Mouse (Mus musculus) limb, embryonic 13.5 days (tissue): Measurements from ENCODE around the gene Metrn. TPM values are rescaled to one million over a fixed set of nuclear protein-coding genes. Genes with fewer than 3 reads are reported as not detected.

Experiments
- ATAC-seq: fragments of 200-750 bp; cut with Nextera tagmentation; 2 replicates; pipeline ENCODE4 v1.8.0; 2017; ENCODE audit warnings: low read depth, moderate number of reproducible peaks, moderate TSS enrichment; ENCODE audit not compliant: low FRiP score
- H3K27ac ChIP-seq: fragments of 300-500 bp; sonication (generic); 2 replicates; pipeline ENCODE4 v1.5.1; 2015; ENCODE audit warnings: inconsistent platforms, mild to moderate bottlenecking, moderate library complexity
- H3K27me3 ChIP-seq: fragments of 300-500 bp; sonication (generic); 2 replicates; pipeline ENCODE4 v1.6.1; 2015; ENCODE audit warnings: mild to moderate bottlenecking, inconsistent platforms
- H3K36me3 ChIP-seq: fragments of 300-500 bp; sonication (generic); 2 replicates; pipeline ENCODE4 v1.6.1; 2015; ENCODE audit warnings: inconsistent platforms, mild to moderate bottlenecking, moderate library complexity
- H3K4me1 ChIP-seq: fragments of 300-500 bp; sonication (generic); 2 replicates; pipeline ENCODE4 v1.6.1; 2015; ENCODE audit warnings: inconsistent platforms
- H3K4me2 ChIP-seq: fragments of 300-500 bp; sonication (generic); replicated peaks from 2 replicates; pipeline ENCODE4 v1.6.1; 2015; ENCODE audit warnings: inconsistent platforms, mild to moderate bottlenecking, moderate library complexity
- H3K4me3 ChIP-seq: fragments of 300-500 bp; sonication (generic); 2 replicates; pipeline ENCODE4 v1.5.1; 2015; ENCODE audit warnings: moderate library complexity, mild to moderate bottlenecking, inconsistent platforms
- H3K9ac ChIP-seq: fragments of 300-500 bp; sonication (generic); 2 replicates; pipeline ENCODE4 v1.6.1; 2015; ENCODE audit warnings: mild to moderate bottlenecking, inconsistent platforms
- H3K9me3 ChIP-seq: fragments of 300-500 bp; sonication (generic); 2 replicates; pipeline ENCODE4 v1.6.1; 2016; ENCODE audit warnings: inconsistent platforms
- WGBS: fragments of 180-500 bp; shearing (Covaris S2); methylation state at CpG from one replicate; pipeline ENCODE4 v1.1.7; 2015; 5-methylcytosine and 5-hydroxymethylcytosine counted together
- polyA plus RNA-seq: library from polyadenylated mRNA; unstranded; fragments of >200 nt; fragmentation: Nextera tagmentation; extraction: Ambion mirVana; gene quantifications from 2 replicates; pipeline ENCODE4 v1.2.1, GENCODE M21; 2015

Gene Metrn
- polyA plus RNA-seq, 1 experiment from 2014 or later, result 52.5 TPM

- ATAC-seq, result no peak
- no peaks in the 10 kb centered on the region for H3K27me3 ChIP-seq
- H3K36me3 ChIP-seq, result peaks cover 46% of the 10 kb centered on the region
- H3K4me2 ChIP-seq, result peak overlapping the region; percentile 84
- H3K27ac ChIP-seq, result peak overlapping the region; percentile 88
- WGBS, result 37% methylated on average over 8 of the region's 8 CpGs
- peak overlapping the region; percentile 88 for H3K4me3 ChIP-seq
- H3K9me3 ChIP-seq, result no peaks in the 10 kb centered on the region
- H3K9ac ChIP-seq, result peak overlapping the region; percentile 81
- peaks cover 67% of the 10 kb centered on the region for H3K4me1 ChIP-seq
These were observed 32.7 kb upstream of the Metrn start for GRCm38 (mm10) chr17:25829558-25830017.

- Histone ChIP-seq H3K4me2 (peak within 1 kb of the TSS; percentile 84), H3K9ac (peak within 1 kb of the TSS; percentile 81), H3K4me1 (peaks cover 67% of the 10 kb centered on the region), H3K36me3 (peaks cover 45% of the 10 kb centered on the region), H3K27me3 (no peaks in the 10 kb centered on the region), H3K4me3 (peak within 1 kb of the TSS; percentile 88), H3K27ac (peak within 1 kb of the TSS; percentile 88), H3K9me3 (no peaks in the 10 kb centered on the region)
- peak; percentile 41 for ATAC-seq
- WGBS, result under 1% methylated on average over 32 of the region's 32 CpGs
These were observed 32.0 kb upstream of the Metrn start, which contains the start of gene Jmjd8 for GRCm38 (mm10) chr17:25828712-25829557. TSS of gene Jmjd8 (plus strand) at chr17:25828867.

- 82% methylated on average over 8 of the region's 8 CpGs for WGBS
- H3K36me3 ChIP-seq, result peaks cover 45% of the 10 kb centered on the region
- H3K27me3 ChIP-seq, result no peaks in the 10 kb centered on the region
- no peak for ATAC-seq
- H3K9ac ChIP-seq, result peak overlapping the region; percentile 81
- peak overlapping the region; percentile 84 for H3K4me2 ChIP-seq
- H3K27ac ChIP-seq, result peak overlapping the region; percentile 88; the same call in 1 of the 2 replicates
- H3K4me3 ChIP-seq, result peak overlapping the region; percentile 88
- peaks cover 64% of the 10 kb centered on the region for H3K4me1 ChIP-seq
- no peaks in the 10 kb centered on the region for H3K9me3 ChIP-seq
These were observed 31.3 kb upstream of the Metrn start for GRCm38 (mm10) chr17:25828223-25828594.

GRCm38 (mm10) chr17:25827546-25828222 lies 30.7 kb upstream of the Metrn start:
- H3K27ac ChIP-seq, result no peak overlapping the region

GRCm38 (mm10) chr17:25827011-25827410 lies 30.1 kb upstream of the Metrn start:
- peaks cover 7% of the 10 kb centered on the region for H3K27me3 ChIP-seq
- no peaks in the 10 kb centered on the region for H3K9me3 ChIP-seq
- no peak overlapping the region for H3K4me3 ChIP-seq
- WGBS, result 96% methylated on average over 13 of the region's 13 CpGs
- H3K4me1 ChIP-seq, result peaks cover 65% of the 10 kb centered on the region
- no peak for ATAC-seq
- H3K27ac ChIP-seq, result no peak overlapping the region
- H3K4me2 ChIP-seq, result 0 out of 2 replicates have a peak overlapping the region, but pooled peaks have one; percentile 1
- peaks cover 45% of the 10 kb centered on the region for H3K36me3 ChIP-seq
- no peak overlapping the region; the same call in 1 of the 2 replicates for H3K9ac ChIP-seq

More at GRCm38 (mm10) chr17:25827546-25828222, 30.7 kb upstream of the Metrn start:
- peak overlapping the region; percentile 31 for H3K9ac ChIP-seq
- 0 out of 2 replicates have a peak, but pooled peaks cover under 1% of the 10 kb centered on the region for H3K27me3 ChIP-seq
- peaks cover 67% of the 10 kb centered on the region for H3K4me1 ChIP-seq
- H3K36me3 ChIP-seq, result peaks cover 45% of the 10 kb centered on the region
- H3K4me2 ChIP-seq, result peak overlapping the region; percentile 84; the same call in 1 of the 2 replicates
- 89% methylated on average over 22 of the region's 22 CpGs for WGBS
- H3K9me3 ChIP-seq, result no peaks in the 10 kb centered on the region
- ATAC-seq, result no peak
- 0 out of 2 replicates have a peak overlapping the region, but pooled peaks have one; percentile 88 for H3K4me3 ChIP-seq

GRCm38 (mm10) chr17:25825984-25826570 lies 29.1 kb upstream of the Metrn start:
- Histone ChIP-seq H3K4me3 (no peak overlapping the region), H3K9ac (no peak overlapping the region), H3K9me3 (no peaks in the 10 kb centered on the region), H3K4me2 (no peak overlapping the region), H3K27me3 (peaks cover 15% of the 10 kb centered on the region), H3K4me1 (peaks cover 56% of the 10 kb centered on the region), H3K27ac (no peak overlapping the region), H3K36me3 (peaks cover 37% of the 10 kb centered on the region)
- 96% methylated on average over 27 of the region's 27 CpGs for WGBS
- ATAC-seq, result no peak

GRCm38 (mm10) chr17:25825311-25825710 lies 28.4 kb upstream of the Metrn start:
- Histone ChIP-seq H3K9ac (no peak overlapping the region), H3K4me1 (peaks cover 48% of the 10 kb centered on the region), H3K4me2 (peak overlapping the region; percentile 97), H3K27me3 (peaks cover 22% of the 10 kb centered on the region), H3K9me3 (no peaks in the 10 kb centered on the region), H3K36me3 (peaks cover 29% of the 10 kb centered on the region), H3K27ac (no peak overlapping the region), H3K4me3 (no peak overlapping the region)
- WGBS, result 88% methylated on average over 6 of the region's 6 CpGs
- ATAC-seq, result no peak

- H3K4me2 ChIP-seq, result peak overlapping the region; percentile 97
- peaks cover 41% of the 10 kb centered on the region for H3K4me1 ChIP-seq
- no peak for ATAC-seq
- H3K27ac ChIP-seq, result no peak overlapping the region
- H3K27me3 ChIP-seq, result peaks cover 30% of the 10 kb centered on the region
- peak overlapping the region; percentile 67 for H3K4me3 ChIP-seq
- peak overlapping the region; percentile 77 for H3K9ac ChIP-seq
- H3K9me3 ChIP-seq, result no peaks in the 10 kb centered on the region
- 72% methylated on average over 17 of the region's 17 CpGs for WGBS
- H3K36me3 ChIP-seq, result peaks cover 24% of the 10 kb centered on the region
These were observed 27.6 kb upstream of the Metrn start for GRCm38 (mm10) chr17:25824362-25825142.

GRCm38 (mm10) chr17:25823452-25823851 lies 26.5 kb upstream of the Metrn start, which contains the start of gene Wdr24:
TSS of gene Wdr24 (plus strand) at chr17:25823627.
- Histone ChIP-seq H3K4me1 (peaks cover 38% of the 10 kb centered on the region), H3K27ac (peak within 1 kb of the TSS; percentile 40; the same call in 1 of the 2 replicates), H3K27me3 (peaks cover 41% of the 10 kb centered on the region), H3K9me3 (no peaks in the 10 kb centered on the region), H3K4me2 (peak within 1 kb of the TSS; percentile 97), H3K36me3 (peaks cover 24% of the 10 kb centered on the region), H3K4me3 (peak within 1 kb of the TSS; percentile 67), H3K9ac (peak within 1 kb of the TSS; percentile 77)
- WGBS, result under 1% methylated on average over 18 of the region's 18 CpGs
- ATAC-seq, result peak; percentile 78

- H3K27ac ChIP-seq, result no peak overlapping the region
These were observed 22.2 kb upstream of the Metrn start for GRCm38 (mm10) chr17:25818851-25819780.

More at GRCm38 (mm10) chr17:25818851-25819780, 22.2 kb upstream of the Metrn start:
- no peaks in the 10 kb centered on the region for H3K9me3 ChIP-seq
- ATAC-seq, result no peak
- H3K27me3 ChIP-seq, result peaks cover 76% of the 10 kb centered on the region
- H3K9ac ChIP-seq, result no peak overlapping the region; the same call in 1 of the 2 replicates
- H3K4me2 ChIP-seq, result peak overlapping the region; percentile 37
- peaks cover 10% of the 10 kb centered on the region for H3K4me1 ChIP-seq
- no peaks in the 10 kb centered on the region for H3K36me3 ChIP-seq
- H3K4me3 ChIP-seq, result peak overlapping the region; percentile 8; the same call in 1 of the 2 replicates
- 6% methylated on average over 45 of the region's 46 CpGs for WGBS
